Mouse (Mus musculus): ENCODE measurements at regions not wholly inside any gene's neighbourhood (a gene's known extent, or its start where the extent isn't known, plus 50 kb on each side); places are given as distances from the start of the nearest gene placed in this dataset.

GRCm38 (mm10) chr12:27657536-27657935 lies 315.2 kb upstream of the Sox11 start:
- 54% methylated on average over 4 of the region's 4 CpGs for WGBS
- Histone ChIP-seq H3K9ac (replicated peaks; ENCODE audit: low read length, poor library complexity, severe bottlenecking) (no peak overlapping the region), H3K4me1 (ENCODE audit: insufficient read depth, low read length) (no peaks in the 10 kb centered on the region), H3K4me3 (ENCODE audit: low read depth, low read length) (no peak overlapping the region), H3K4me2 (ENCODE audit: low read depth, low read length, poor library complexity, severe bottlenecking) (no peak overlapping the region), H3K27ac (ENCODE audit: low read depth, low read length) (no peak overlapping the region), H3K27me3 (ENCODE audit: insufficient read depth, low read length) (no peaks in the 10 kb centered on the region), H3K9me3 (ENCODE audit: low read length) (no peaks in the 10 kb centered on the region), H3K36me3 (ENCODE audit: insufficient read depth, low read length) (no peaks in the 10 kb centered on the region)
- no peak for TF ChIP-seq CTCF (IDR thresholded peaks at IDR 0.05)
- DNase-seq (ENCODE audit: low spot score) (peak; percentile 63), ATAC-seq (ENCODE audit: low FRiP score) (no peak)

DNA sequence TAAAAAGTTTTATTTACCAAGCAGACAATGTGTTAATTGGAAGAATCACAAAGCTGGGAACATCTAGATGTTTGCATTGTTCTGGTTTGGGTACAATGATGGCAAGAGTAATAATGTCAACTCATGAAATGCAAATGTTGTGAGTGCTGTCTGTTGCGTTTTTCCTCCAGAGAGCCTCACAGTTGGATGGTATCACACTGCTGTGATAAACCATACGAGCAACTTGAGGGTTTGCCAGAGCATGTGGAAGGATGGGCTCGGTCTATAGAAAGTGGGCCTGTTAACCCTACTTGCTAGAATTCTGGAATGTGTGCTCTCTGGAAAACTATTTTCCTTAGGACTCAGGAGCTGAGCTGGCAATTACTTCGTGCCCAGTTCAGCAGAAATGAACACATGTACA lies 311.2 kb upstream of the Sox11 start:
- 71% methylated on average over 4 of the region's 4 CpGs for WGBS
- no peaks in the 10 kb centered on the region for H3K9me3 ChIP-seq (ENCODE audit: low read length)
- ATAC-seq (ENCODE audit: low FRiP score) = no peak
- H3K27me3 ChIP-seq (ENCODE audit: insufficient read depth, low read length) = no peaks in the 10 kb centered on the region
- no peak overlapping the region for H3K9ac ChIP-seq (replicated peaks; ENCODE audit: low read length, poor library complexity, severe bottlenecking)
- DNase-seq (ENCODE audit: low spot score) = no peak
- no peak overlapping the region for H3K4me2 ChIP-seq (ENCODE audit: low read depth, low read length, poor library complexity, severe bottlenecking)
- no peak for TF ChIP-seq CTCF (IDR thresholded peaks at IDR 0.05)
- H3K36me3 ChIP-seq (ENCODE audit: insufficient read depth, low read length) = no peaks in the 10 kb centered on the region
- no peaks in the 10 kb centered on the region for H3K4me1 ChIP-seq (ENCODE audit: insufficient read depth, low read length)
- H3K4me3 ChIP-seq (ENCODE audit: low read depth, low read length) = no peak overlapping the region
- no peak overlapping the region for H3K27ac ChIP-seq (ENCODE audit: low read depth, low read length)

DNA sequence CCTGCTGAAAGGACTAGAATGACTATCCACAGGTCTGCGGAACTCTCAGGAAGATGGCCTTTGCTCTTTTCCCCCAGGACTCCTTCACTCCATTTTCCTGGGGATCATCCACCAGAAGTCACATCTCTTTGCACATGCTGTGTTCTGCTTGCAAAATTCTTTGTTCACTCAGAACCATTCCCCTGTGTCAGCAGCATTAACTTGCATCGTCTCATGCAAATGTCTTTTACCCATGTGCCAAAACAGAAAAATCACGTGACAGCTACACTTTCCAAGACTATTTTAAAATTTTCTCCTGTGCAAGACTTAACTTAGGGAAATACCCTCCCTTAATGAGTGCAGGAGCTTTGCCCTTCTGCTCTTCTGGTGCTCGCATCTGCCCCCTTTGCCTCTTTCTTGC lies 306.2 kb upstream of the Sox11 start:
- no peaks in the 10 kb centered on the region for H3K9me3 ChIP-seq (ENCODE audit: low read length)
- no peak for ATAC-seq (ENCODE audit: low FRiP score)
- H3K4me2 ChIP-seq (ENCODE audit: low read depth, low read length, poor library complexity, severe bottlenecking) = no peak overlapping the region
- 68% methylated on average over 4 of the region's 4 CpGs for WGBS
- no peaks in the 10 kb centered on the region; the same call in 1 of the 2 replicates for H3K4me1 ChIP-seq (ENCODE audit: insufficient read depth, low read length)
- H3K27me3 ChIP-seq (ENCODE audit: insufficient read depth, low read length) = no peaks in the 10 kb centered on the region
- no peak overlapping the region for H3K27ac ChIP-seq (ENCODE audit: low read depth, low read length)
- H3K36me3 ChIP-seq (ENCODE audit: insufficient read depth, low read length) = no peaks in the 10 kb centered on the region
- DNase-seq (ENCODE audit: low spot score) = no peak
- no peak overlapping the region for H3K9ac ChIP-seq (replicated peaks; ENCODE audit: low read length, poor library complexity, severe bottlenecking)
- no peak overlapping the region for H3K4me3 ChIP-seq (ENCODE audit: low read depth, low read length)
- no peak for TF ChIP-seq CTCF (IDR thresholded peaks at IDR 0.05)

DNA sequence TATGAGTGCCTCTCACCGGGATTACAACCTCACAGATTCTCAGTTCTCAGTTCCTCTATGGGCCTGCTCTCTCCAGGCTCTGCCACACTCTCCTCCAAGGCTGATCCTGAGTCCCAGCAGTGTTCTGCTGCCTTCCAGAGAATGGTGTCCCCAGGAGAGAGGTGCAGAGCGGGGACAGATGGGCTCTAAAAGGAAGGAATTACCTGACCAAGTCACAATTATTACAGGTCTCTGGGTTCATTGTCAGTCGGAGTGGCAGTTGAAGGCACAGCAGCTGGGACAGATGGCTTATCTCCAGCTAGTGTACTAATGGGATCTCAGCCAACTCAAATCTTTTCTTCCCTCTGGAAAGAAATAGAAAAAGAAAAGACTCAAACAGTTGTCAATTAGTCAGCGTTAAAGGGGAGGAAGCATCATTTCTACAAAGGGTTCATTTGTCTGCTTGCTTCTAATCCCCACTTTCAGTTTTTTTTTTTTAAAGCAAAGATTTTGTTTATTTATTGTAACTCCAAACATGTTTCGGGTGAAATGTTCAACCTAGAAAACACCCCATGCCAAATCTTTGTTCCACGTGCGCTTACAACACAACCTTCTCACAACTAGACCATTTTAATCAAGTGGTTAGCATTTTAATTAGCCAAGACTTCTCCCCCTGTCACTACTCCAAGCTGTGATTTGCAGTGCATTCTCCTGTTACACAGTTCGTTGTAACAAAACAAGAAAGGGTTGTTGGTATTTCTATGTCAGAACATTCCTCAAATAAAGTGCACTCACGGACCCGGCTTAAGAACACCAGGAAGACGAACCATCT lies 304.3 kb upstream of the Sox11 start:
- Histone ChIP-seq H3K9ac (replicated peaks; ENCODE audit: low read length, poor library complexity, severe bottlenecking) (no peak overlapping the region), H3K27ac (ENCODE audit: low read depth, low read length) (no peak overlapping the region), H3K9me3 (ENCODE audit: low read length) (no peaks in the 10 kb centered on the region), H3K36me3 (ENCODE audit: insufficient read depth, low read length) (no peaks in the 10 kb centered on the region), H3K4me3 (ENCODE audit: low read depth, low read length) (no peak overlapping the region), H3K4me2 (ENCODE audit: low read depth, low read length, poor library complexity, severe bottlenecking) (no peak overlapping the region), H3K27me3 (ENCODE audit: insufficient read depth, low read length) (no peaks in the 10 kb centered on the region), H3K4me1 (ENCODE audit: insufficient read depth, low read length) (no peaks in the 10 kb centered on the region; the same call in 1 of the 2 replicates)
- peak; percentile 65 for DNase-seq (ENCODE audit: low spot score)
- no peak for ATAC-seq (ENCODE audit: low FRiP score)
- TF ChIP-seq CTCF (IDR thresholded peaks at IDR 0.05) = no peak
- 41% methylated on average over 11 of the region's 11 CpGs for WGBS

- DNase-seq (ENCODE audit: low spot score) (no peak), ATAC-seq (ENCODE audit: low FRiP score) (no peak)
- no peak for TF ChIP-seq CTCF (IDR thresholded peaks at IDR 0.05)
- Histone ChIP-seq H3K27ac (ENCODE audit: low read depth, low read length) (no peak overlapping the region), H3K36me3 (ENCODE audit: insufficient read depth, low read length) (no peaks in the 10 kb centered on the region), H3K4me3 (ENCODE audit: low read depth, low read length) (no peak overlapping the region), H3K9me3 (ENCODE audit: low read length) (no peaks in the 10 kb centered on the region), H3K9ac (replicated peaks; ENCODE audit: low read length, poor library complexity, severe bottlenecking) (no peak overlapping the region), H3K4me1 (ENCODE audit: insufficient read depth, low read length) (no peaks in the 10 kb centered on the region), H3K4me2 (ENCODE audit: low read depth, low read length, poor library complexity, severe bottlenecking) (no peak overlapping the region), H3K27me3 (ENCODE audit: insufficient read depth, low read length) (no peaks in the 10 kb centered on the region)
- WGBS = 85% methylated on average over 5 of the region's 5 CpGs
Measured at GRCm38 (mm10) chr12:27619616-27620015, 277.2 kb upstream of the Sox11 start.

DNA sequence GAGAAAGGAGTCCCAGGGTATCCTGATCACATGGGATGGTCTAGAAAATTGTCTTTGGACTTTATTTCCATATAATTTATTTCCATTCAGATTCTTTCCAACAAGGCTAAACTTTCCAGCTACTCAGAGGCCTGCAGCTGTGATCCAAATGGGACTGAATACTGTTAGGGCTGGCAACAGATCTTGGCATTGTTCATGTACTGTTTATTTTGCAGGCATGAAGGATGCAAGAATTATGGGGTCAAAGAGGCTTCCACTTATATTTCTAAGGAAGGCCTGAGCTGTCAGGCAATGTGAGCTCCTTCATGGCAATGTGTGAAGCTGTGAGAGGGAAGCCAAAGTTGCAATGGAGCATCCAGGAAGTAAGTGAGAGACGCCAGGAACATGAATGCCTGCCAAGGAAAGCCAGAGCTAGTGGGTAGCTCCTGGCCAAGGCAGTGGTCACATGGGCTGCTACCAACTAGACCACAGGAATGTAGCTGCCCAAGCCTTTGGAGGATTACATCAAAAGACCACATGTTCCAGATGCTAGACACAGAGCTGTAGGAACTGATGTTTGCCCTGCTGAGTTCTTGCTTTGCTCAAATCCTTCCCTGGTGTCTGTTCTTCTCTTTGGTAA lies 261.8 kb upstream of the Sox11 start:
- H3K9me3 ChIP-seq (ENCODE audit: low read length) = no peaks in the 10 kb centered on the region
- H3K4me1 ChIP-seq (ENCODE audit: insufficient read depth, low read length) = no peaks in the 10 kb centered on the region
- no peak overlapping the region for H3K4me2 ChIP-seq (ENCODE audit: low read depth, low read length, poor library complexity, severe bottlenecking)
- H3K4me3 ChIP-seq (ENCODE audit: low read depth, low read length) = no peak overlapping the region
- no peaks in the 10 kb centered on the region for H3K36me3 ChIP-seq (ENCODE audit: insufficient read depth, low read length)
- H3K27ac ChIP-seq (ENCODE audit: low read depth, low read length) = no peak overlapping the region
- no peak for TF ChIP-seq CTCF (IDR thresholded peaks at IDR 0.05)
- H3K27me3 ChIP-seq (ENCODE audit: insufficient read depth, low read length) = no peaks in the 10 kb centered on the region
- no peak overlapping the region for H3K9ac ChIP-seq (replicated peaks; ENCODE audit: low read length, poor library complexity, severe bottlenecking)
- WGBS = 69% methylated on average over 1 of the region's 1 CpGs
- peak; percentile 22 for DNase-seq (ENCODE audit: low spot score)
- no peak for ATAC-seq (ENCODE audit: low FRiP score)

Data from midbrain, postnatal 0 days (tissue).